Mouse (Mus musculus) heart, adult 9 months (tissue): Measurements from ENCODE around the gene Gm4869.

Experiments
- DNase-seq, 2 experiments: peaks; one replicate each; pipeline ENCODE4 v3.0.0; 2022; ENCODE audit warnings: low spot score in 2 of 2

Gm4869 gene

GRCm38 (mm10) chr5:140464943-140465342, 19.5 kb downstream of the Gm4869 start:
- DNase-seq, result no peak

DNA sequence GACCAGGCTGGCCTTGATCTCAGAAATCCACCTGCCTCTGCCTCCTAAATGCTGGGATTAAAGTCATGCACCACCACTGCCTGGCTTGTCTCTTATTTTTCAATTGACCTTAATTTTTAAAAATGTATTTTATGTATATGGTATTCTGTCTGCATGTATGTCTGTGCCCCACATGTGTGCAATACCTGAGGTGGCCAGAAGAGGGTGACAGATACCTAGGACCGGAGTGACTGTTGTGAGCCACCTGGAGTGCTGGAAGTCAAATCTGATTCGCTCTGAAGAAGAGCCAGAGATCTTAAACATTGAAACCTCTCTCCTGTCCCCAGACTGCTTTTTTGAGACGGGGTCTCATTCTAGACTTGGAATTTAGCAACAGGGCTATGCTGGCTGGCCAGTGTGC, 26.9 kb downstream of the Gm4869 start:
- no peak for DNase-seq

- DNase-seq, result no peak
These were observed 36.0 kb downstream of the Gm4869 start for GRCm38 (mm10) chr5:140481458-140481857.

DNA sequence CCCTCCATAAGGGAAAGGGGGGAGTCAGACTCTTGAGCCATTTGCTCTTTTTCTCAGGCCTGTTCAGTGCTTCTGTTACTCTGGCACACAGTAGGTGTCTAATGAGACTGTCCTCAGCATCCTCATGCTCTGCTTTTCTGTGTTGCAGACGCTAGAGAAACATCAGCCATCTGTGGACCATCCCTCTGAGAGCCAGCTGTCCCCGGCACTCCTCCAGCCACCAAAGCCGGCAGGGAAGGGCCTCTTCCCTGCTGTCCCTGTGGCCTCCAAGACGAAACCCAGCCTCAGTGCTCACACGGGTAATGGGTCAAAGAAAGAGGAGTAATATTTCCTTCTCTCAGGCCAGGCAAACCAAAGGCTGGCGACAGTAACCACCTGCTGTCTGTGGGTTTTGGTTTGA, 45.7 kb downstream of the Gm4869 start:
- DNase-seq, result no peak

- no peak for DNase-seq
These were observed 47.3 kb downstream of the Gm4869 start for GRCm38 (mm10) chr5:140492684-140493233.

- no peak for DNase-seq
These were observed 52.7 kb downstream of the Gm4869 start for GRCm38 (mm10) chr5:140498176-140498575.

DNA sequence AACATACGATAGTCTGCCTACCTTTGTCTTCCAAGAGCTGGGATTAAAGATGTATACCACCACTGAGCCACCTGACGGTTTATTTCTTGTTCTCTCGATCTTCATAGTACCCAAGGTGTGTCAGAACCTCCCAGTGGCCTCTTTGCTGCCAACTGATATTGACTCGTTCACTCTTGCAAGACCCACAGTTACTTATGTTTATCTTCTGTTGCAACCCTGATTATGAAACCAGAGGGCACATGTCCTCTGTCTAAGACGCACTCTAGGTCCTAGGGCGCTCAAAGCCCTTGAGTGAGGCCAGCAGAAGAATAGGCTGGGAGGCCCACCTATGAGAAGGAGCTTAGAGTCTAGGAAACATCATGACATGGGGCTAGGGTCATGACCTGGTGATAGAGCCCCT, 55.3 kb downstream of the Gm4869 start:
- DNase-seq, result no peak

DNA sequence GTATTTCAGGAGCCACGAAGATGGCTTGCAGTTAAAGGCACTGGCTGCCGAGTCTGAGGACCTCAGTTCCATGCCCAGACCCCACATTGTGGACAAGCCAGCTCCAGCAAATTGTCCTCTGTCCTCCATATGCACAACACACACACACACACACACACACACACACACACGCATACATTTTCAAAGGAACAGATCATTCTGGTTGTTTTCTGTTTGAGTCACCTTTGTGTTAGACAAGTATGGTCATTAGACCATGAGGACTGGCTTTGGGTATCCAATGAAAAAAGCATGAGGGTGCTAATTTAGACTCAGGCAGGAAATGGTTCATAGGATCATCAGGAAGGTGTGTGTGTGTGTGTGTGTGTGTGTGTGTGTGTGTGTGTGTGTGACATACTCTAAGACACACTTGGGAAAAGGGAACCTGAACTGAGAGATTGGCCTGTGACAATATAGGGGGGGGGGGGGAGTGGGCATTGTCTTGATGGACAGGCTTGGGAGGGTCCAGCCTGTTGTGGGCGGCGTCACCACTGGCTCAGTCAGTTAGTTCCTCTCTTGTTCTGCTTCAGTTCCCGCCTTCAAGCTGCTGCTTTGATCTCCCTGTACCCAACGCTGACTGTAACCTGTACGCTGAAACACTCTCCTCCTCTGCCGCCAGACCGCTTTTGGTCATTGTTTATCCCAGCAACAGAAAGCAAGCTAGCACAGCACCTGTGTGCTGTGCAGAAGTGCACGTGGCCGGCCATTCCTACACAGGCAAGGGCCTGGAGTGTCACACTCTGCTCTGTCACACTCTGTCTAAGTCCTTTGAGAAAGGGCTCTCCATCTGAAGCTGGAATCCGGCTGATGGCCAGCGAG, 56.8 kb downstream of the Gm4869 start:
- DNase-seq, result no peak

GRCm38 (mm10) chr5:140502925-140503324, 57.5 kb downstream of the Gm4869 start:
- peak; percentile 69 to 71 for DNase-seq

GRCm38 (mm10) chr5:140505208-140505780, 59.8 kb downstream of the Gm4869 start, which contains the start of gene Chst12:
Gene Chst12 (plus strand): TSS chr5:140505550.
- DNase-seq, result peak; percentile 98 to 99

DNA sequence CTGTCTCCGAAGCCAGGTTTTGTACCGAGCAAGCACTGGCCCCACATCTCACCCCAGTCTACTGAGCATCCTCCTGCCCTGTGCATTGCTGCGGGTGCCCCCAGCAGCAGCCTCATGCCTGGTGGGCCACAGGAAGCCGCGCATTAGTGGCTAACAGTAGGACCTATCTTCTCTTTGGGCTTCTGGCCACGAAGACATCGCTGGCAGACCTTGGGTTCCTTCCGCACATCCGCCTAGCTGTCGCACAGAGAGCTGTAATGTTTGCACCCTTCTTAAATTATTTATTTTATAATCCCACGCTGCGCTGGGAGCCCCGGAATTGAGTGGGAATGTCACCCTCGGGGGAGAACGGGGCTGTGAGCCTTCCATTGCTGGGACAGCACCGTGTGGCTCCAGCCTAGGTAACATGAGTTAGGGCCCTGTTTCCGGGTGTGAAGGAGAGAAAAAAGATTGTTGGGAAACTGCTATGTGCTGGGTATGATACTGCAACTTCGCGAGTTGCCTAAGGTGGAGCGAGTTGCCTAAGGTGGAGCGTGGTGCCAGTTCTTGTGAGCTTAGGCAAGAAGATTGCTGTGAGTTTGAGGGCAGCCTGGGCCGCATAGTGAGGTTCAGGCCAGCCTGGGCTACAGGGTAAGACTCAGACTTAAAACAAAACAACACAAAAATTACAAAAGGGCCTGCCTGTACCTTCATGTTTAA, 60.8 kb downstream of the Gm4869 start:
- DNase-seq, result no peak

DNA sequence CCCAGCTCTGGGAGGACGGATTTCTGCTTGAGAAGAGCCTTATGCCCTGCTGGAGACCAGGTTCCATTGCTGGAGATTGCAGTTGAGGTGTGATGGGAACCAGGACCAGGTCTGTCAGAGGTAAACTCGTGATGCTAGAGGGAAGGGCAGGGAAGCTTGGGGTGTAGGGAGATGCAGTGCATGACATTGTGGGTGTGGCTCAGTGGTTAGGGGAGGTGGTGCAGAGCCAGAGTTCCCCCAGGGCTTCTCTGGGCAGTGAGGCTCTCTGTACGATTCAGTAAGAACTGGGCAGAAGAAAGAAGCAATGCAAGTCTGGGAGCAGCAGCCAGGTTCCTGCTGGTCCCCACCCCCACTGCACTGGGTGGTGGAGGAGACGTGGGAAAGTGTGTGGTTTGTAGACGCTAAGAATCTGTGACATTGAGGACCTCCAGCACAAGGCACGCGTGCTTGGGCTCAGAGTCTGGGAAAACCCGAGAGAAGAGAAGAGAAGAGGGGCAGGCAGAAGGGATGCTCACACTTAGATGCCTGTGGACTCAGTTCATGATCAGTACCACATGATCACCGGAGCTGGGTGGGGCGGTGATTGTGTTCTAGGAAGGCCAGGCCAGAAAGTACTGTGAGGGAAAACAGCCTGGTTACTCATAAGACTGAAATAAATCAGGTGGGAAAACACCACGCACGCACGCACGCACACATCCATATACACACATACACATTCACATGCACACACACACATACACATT, 62.2 kb downstream of the Gm4869 start:
- peak in 1 of 2 experiments; percentile 31 for DNase-seq

DNA sequence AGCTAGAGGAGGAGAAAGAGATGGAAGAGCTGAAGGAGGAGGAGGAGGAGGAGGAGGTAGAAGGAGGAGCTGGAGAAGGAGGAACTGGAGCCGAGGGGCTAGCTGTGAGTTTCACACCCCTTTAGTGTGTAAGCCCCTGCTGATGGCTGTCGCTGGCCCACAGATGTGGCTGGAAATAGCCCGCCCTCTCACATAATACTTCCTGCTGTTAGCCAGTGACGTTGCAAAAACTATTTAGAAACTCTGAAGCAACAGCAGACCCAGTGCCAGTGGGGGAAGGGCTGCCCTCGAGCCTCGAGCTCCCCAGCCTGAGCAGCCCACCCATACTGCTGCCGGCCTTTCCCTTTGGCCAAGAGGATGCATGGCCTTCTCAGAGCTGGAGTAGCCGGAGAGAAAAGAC, 63.2 kb downstream of the Gm4869 start:
- DNase-seq, result peak in 1 of 2 experiments; percentile 57

- no peak for DNase-seq
These were observed 63.8 kb downstream of the Gm4869 start for GRCm38 (mm10) chr5:140509204-140509603.

GRCm38 (mm10) chr5:140510012-140511000, 64.9 kb downstream of the Gm4869 start:
- DNase-seq, result peak in 1 of 2 experiments; percentile 22

- no peak for DNase-seq
These were observed 68.5 kb downstream of the Gm4869 start for GRCm38 (mm10) chr5:140513921-140514320.

- DNase-seq, result no peak
These were observed 69.5 kb downstream of the Gm4869 start for GRCm38 (mm10) chr5:140514799-140515486.

- no peak for DNase-seq
These were observed 71.9 kb downstream of the Gm4869 start for GRCm38 (mm10) chr5:140517159-140517920.

- no peak for DNase-seq
These were observed 72.4 kb downstream of the Gm4869 start for GRCm38 (mm10) chr5:140517921-140518230.
